Mouse (Mus musculus) liver, postnatal 0 days (tissue): ENCODE results near the gene Nap1l1.

Experiments used
- CTCF ChIP-seq: sonication (generic); IDR thresholded peaks from 2 replicates; pipeline ENCODE4 v1.5.1; 2016; ENCODE audit warnings: antibody characterized with exemption, low read depth
- EP300 ChIP-seq: IDR thresholded peaks from 2 replicates; pipeline ENCODE4 v1.6.1; 2016; ENCODE audit warnings: antibody characterized with exemption, low read depth, mild to moderate bottlenecking

DNA sequence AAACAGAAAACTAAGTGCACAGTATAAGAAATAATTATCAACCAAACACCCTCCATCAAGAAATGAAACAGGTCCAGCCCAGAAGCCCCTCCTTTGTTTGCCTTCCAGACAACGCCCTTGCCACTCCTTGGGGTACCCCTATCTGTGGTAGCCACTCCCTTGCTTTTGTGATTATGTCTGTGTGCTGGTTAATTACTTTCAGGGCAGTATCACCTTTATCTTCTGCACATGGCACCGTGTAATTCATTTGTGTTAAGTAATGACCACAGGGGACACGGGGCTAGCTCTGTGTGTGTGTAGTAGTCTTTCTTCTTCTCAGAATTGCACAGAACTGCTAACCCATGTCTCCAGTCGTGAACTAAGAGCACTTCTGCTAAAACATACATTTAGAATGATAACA is 72.6 kb downstream of the Nap1l1 start:
- TF ChIP-seq CTCF (no peak), EP300 (no peak)
